Mouse (Mus musculus) small intestine, adult 2 months (tissue): Measurements from ENCODE around the gene Ppp3r2. TPM values are rescaled to one million over a fixed set of nuclear protein-coding genes. Genes with fewer than 3 reads are reported as not detected.

ENCODE experiments used
- H3K27ac ChIP-seq: fragments of 200-500 bp; 2 replicates; pipeline ENCODE4 v1.5.1; 2012; ENCODE audit warnings: low read depth, low read length, control low read depth, inconsistent platforms; ENCODE audit not compliant: insufficient read depth
- H3K27me3 ChIP-seq: fragments of 200-500 bp; 2 replicates; pipeline ENCODE4 v1.6.1; 2012; ENCODE audit warnings: mild to moderate bottlenecking, moderate library complexity, low read length, inconsistent platforms; ENCODE audit not compliant: control insufficient read depth, insufficient read depth
- H3K36me3 ChIP-seq: fragments of 200-500 bp; 2 replicates; pipeline ENCODE4 v1.6.1; 2012; ENCODE audit warnings: mild to moderate bottlenecking, low read length, control low read depth, inconsistent platforms; ENCODE audit not compliant: control insufficient read depth, insufficient read depth
- H3K4me1 ChIP-seq: fragments of 200-500 bp; 2 replicates; pipeline ENCODE4 v1.6.1; 2012; ENCODE audit warnings: low read length, inconsistent platforms, mixed read lengths; ENCODE audit not compliant: control insufficient read depth, insufficient read depth, insufficient read length
- H3K4me3 ChIP-seq: fragments of 200-500 bp; 2 replicates; pipeline ENCODE4 v1.5.1; 2012; ENCODE audit warnings: low read depth, mild to moderate bottlenecking, control low read depth, inconsistent platforms, low read length, moderate library complexity
- CTCF ChIP-seq: fragments of 200-500 bp; IDR thresholded peaks from 2 replicates; pipeline ENCODE4 v1.5.1; 2012; ENCODE audit warnings: low read depth, mild to moderate bottlenecking, control low read depth, inconsistent platforms, low read length, moderate library complexity, mixed read lengths; ENCODE audit not compliant: insufficient replicate concordance, insufficient read length; ENCODE audit errors: extremely low read depth
- POLR2A ChIP-seq: fragments of 200-500 bp; IDR thresholded peaks from 2 replicates; pipeline ENCODE4 v1.6.1; 2012; ENCODE audit warnings: low read depth, mild to moderate bottlenecking, control low read depth, inconsistent platforms, low read length, moderate library complexity
- WGBS: fragments of 180-500 bp; shearing (Covaris S2); methylation state at CpG from one replicate; pipeline ENCODE4 v1.1.7; 2018; 5-methylcytosine and 5-hydroxymethylcytosine counted together
- polyA plus RNA-seq: library from polyadenylated mRNA; depleted of rRNA; stranded (reverse); fragments of >200 nt; gene quantifications from 2 replicates; pipeline ENCODE4 v1.2.3, GENCODE M21; 2012; rRNA removed

The Ppp3r2 gene
- polyA plus RNA-seq, 1 experiment, result not detected

- WGBS, result under 1% methylated on average over 30 of the region's 30 CpGs
- H3K27me3 ChIP-seq, result no peaks in the 10 kb centered on the region
- no peaks in the 10 kb centered on the region for H3K4me1 ChIP-seq
- peak overlapping the region; percentile 26 for H3K27ac ChIP-seq
- TF ChIP-seq POLR2A (no peak; the same call in 1 of the 2 replicates), CTCF (no peak)
- peaks cover 14% of the 10 kb centered on the region for H3K36me3 ChIP-seq
- H3K4me3 ChIP-seq, result peak overlapping the region; percentile 91
Observed at GRCm38 (mm10) chr4:49632139-49632481, 49.7 kb downstream of the Ppp3r2 start.

DNA sequence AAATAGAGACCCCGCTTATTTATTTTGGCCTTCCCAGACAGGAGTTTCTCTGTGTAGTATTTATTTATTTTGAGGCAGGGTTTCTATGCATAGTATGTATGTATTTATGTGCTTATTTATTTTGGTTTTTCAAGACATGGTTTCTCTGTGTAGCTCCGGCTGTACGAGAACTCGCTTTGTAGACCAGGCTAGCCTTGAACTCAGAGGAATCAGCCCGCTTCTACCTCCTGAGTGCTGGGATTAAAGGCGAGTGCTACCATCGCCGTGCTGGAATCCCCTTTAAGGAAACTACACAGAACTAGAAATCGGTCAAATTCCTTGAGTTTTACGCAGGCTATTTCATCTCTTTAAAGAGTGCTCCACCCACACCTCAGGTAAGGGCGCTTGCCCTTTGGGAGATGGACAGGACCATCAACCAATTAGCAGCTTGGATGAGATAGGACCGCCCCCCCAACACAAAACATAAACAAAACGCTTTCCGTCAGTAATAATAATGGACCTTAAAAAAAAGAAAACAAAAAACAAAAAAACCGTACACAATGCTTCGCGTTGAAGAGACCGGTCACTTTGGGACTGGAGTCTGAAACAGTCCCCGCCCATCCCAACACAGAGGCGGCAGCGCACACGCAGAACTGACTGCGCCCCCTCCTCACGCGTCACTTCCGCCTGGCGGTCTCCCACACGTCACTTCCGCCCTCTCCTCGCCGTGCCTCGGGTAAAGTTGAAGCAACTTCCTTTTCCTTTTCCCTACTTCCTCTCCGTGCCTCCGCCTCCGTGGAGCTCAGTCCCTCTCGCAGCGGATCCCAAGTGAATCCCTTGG, 50.3 kb downstream of the Ppp3r2 start, which contains the start of gene Rnf20:
Gene Rnf20 (plus strand): TSS at position 688 of the 820 bp plus-strand sequence.
- Histone ChIP-seq H3K4me3 (peak within 1 kb of the TSS; percentile 91), H3K27ac (peak within 1 kb of the TSS; percentile 78), H3K36me3 (peaks cover 11% of the 10 kb centered on the region), H3K27me3 (no peaks in the 10 kb centered on the region), H3K4me1 (no peaks in the 10 kb centered on the region)
- 2% methylated on average over 37 of the region's 37 CpGs for WGBS
- TF ChIP-seq CTCF (no peak), POLR2A (peak; percentile 72)

DNA sequence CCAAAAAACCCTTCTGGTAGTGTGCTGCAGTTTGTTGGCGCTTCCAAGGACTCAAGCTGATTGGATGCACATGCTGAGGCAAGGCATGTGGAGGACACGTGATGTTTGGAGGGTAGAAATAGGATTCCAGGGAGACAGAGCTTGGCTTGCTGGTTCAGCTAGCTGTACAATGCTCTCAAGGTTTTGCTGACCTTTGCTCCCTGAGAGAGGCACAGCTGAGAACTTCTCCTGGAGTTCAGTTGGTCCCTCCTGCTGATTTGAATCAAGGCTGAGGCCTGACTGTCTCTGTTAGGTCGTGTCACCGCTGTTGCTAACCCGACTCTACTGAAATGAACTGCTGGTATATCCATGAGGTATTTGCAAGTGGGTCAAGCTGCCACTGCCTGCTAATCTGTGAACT, 52.9 kb downstream of the Ppp3r2 start:
- no peak overlapping the region for H3K4me3 ChIP-seq
- 66% methylated on average over 5 of the region's 5 CpGs for WGBS
- H3K4me1 ChIP-seq, result no peaks in the 10 kb centered on the region
- no peaks in the 10 kb centered on the region for H3K27me3 ChIP-seq
- H3K27ac ChIP-seq, result no peak overlapping the region
- no peak for TF ChIP-seq POLR2A
- no peak for TF ChIP-seq CTCF
- 0 out of 2 replicates have a peak, but pooled peaks cover 1% of the 10 kb centered on the region for H3K36me3 ChIP-seq

Other genes with a start within 250 kb of the Ppp3r2 start
- gene Acnat1, start 208.1 kb downstream of the Ppp3r2 start, polyA plus RNA-seq, result 2.7 and 6.5 TPM in 2 replicates
- 0.39 TPM in 1 of 2 replicates, not detected in the other for gene Baat, start 175.5 kb downstream of the Ppp3r2 start, polyA plus RNA-seq
- gene Mrpl50, start 160.9 kb downstream of the Ppp3r2 start, polyA plus RNA-seq, result 0.46 and 0.98 TPM in 2 replicates
- 0.08 and 0.18 TPM in 2 replicates for gene Zfp189, start 160.8 kb downstream of the Ppp3r2 start, polyA plus RNA-seq
- 633 and 1,402 TPM in 2 replicates for gene Aldob, start 132.5 kb downstream of the Ppp3r2 start, polyA plus RNA-seq
- gene Tmem246, start 84.1 kb downstream of the Ppp3r2 start, polyA plus RNA-seq, result 35.6 and 62.3 TPM in 2 replicates
- 3.1 and 6.8 TPM in 2 replicates for gene Rnf20, start 50.0 kb downstream of the Ppp3r2 start, polyA plus RNA-seq
- 0.03 TPM in 2 replicates for gene Grin3a, start 163.7 kb upstream of the Ppp3r2 start, polyA plus RNA-seq